Mouse (Mus musculus): ENCODE measurements around the gene Mylk3. TPM values are rescaled to one million over a fixed set of nuclear protein-coding genes. Genes with fewer than 3 reads are reported as not detected.

Mylk3 gene
- polyA plus RNA-seq (2012): 5.5 and 7.3 TPM in 2 replicates

DNA sequence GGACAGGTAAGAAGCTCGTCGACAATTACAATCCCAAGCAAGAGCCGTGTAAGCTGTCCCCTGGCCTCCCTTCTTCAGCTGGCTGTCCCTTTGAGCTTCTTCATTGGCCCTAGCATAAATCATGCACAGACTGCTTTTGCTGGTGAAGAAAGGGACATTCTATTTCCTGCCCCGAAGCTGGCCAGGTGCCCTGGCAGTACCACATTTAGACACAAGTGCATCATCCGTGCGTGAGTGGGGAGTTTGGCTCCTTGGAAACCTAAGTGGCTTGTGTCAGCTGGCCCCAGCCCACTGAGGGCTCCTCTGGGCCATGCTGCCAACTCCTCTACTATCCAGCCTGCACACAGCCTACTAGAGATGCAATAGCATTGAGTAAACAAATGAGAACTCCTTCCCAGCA is at the start of gene Mylk3:
Gene Mylk3, minus strand, starts transcription at position 141 of the 400 bp plus-strand sequence.

DNA sequence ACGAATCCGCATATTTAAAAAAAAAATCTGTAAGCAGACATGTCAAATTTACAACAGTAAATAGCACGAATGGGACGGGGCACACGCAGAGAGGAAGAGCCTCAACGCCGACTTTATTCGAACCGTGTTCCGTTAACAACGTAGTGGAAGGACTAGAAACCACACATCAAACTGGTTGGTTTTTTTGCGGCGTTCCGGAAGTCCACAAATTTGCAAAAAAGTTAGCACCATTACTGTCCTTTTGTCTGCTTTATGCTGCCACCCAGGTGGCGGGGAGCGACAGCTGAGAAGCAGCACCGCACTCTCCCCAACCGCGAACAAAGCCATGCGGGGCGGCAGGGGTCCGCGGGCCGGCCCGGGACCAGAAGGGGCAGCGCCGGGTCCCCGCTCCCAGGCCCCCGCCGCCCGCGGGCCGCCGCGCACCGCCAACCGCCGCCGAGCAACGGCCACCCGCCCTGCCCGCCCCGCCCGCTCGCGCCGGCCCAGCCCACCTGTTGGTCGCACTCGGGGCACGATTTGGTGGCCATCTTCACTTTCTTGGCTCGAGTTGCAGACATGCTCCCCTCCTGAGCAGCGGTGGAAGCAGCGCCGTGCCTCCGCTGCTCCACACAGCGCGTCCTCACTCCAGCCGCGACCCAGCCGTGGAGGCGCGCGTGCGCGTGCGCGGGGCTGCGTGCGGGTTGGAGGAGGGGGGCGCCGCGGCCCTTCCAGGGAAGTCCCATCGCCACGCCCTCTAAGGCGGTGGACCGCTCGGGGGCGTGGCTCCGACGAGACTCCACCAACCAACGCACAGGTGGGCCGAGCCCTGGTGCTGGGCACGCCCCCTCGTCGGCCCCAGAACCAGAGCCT is 46.2 kb upstream of the Mylk3 start, which contains the start of gene 4921524J17Rik:
Gene 4921524J17Rik, minus strand, starts transcription at position 666 of the 849 bp plus-strand sequence.

DNA sequence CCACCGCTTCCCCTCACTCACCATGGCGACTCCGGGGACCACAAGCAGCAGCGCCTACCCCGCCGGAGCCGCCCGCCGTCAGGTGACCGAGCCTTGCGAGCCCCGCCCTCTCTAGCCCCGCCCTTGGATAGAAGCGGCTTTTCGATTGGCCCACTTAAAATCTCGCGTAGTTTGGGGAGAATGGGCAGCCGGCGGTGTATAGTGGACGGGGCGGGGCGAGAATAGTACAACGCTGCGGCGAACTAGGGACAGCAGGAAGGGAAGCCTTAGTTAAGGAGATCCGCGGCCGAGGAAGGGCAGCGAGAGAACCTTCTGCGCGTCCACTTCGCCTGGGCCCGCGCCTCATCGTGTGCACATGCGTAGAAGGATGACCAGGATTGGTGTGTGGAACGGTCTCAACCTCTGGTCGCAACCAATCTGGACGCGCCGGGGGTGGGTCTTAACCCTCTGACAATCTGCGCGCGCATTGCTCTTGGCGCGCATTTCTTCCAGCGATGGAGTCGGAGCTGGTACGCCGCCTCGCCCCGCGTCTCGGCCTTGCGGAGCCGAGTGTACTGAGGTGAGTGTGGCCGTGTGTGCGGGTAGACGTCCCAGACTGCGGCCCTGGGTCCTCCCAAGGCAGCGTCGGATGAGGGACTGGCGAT is 86.6 kb downstream of the Mylk3 start, which contains the start of the genes Orc6 and Vps35:
Gene Orc6, plus strand, starts transcription at position 199 of the 644 bp plus-strand sequence.
Gene Vps35, minus strand, starts transcription at position 369 of the 644 bp plus-strand sequence.

Other genes starting within 250 kb of the Mylk3 start
- not detected in 2 replicates for gene Cks1brt, start 234.4 kb downstream of the Mylk3 start, polyA plus RNA-seq (2012)
- gene Olfr371, start 160.4 kb downstream of the Mylk3 start, polyA plus RNA-seq (2012): not detected in 2 replicates
- gene Orc6, start 86.7 kb downstream of the Mylk3 start, polyA plus RNA-seq (2012): 24.5 and 26.9 TPM in 2 replicates
- gene Vps35, start 86.5 kb downstream of the Mylk3 start, polyA plus RNA-seq (2012): 3.2 and 3.8 TPM in 2 replicates
- gene 4921524J17Rik, start 46.5 kb upstream of the Mylk3 start, polyA plus RNA-seq (2012): 74.2 and 81.1 TPM in 2 replicates
- 1.7 and 2.0 TPM in 2 replicates for gene Gpt2, start 106.2 kb upstream of the Mylk3 start, polyA plus RNA-seq (2012)
- 133 and 141 TPM in 2 replicates for gene Dnaja2, start 169.0 kb upstream of the Mylk3 start, polyA plus RNA-seq (2012)